ENCODE assay signal across 18 mouse cellular contexts in genomic region chr19:18033599-18033998, GRCm38 (mm10).
DNase-seq lines count a peak whose midpoint lies in the region; TF ChIP-seq lines count a peak whose summit lies in the region.
"Had no signal": no experiment of that assay in that cellular context is flagged by ENCODE, and none has a peak within 500 bp of the region (broad histone marks: within the 10 kb centered on the region; RNA-seq: fewer than 3 reads in every experiment).

No protein-coding gene starts in this region.

- H3K4me3 ChIP-seq in cortical plate, adult 2 months (ENCODE audit: insufficient read depth, low read length), result no peak overlapping the region
- H3K4me3 ChIP-seq: embryonic facial prominence, embryonic 13.5 days; embryonic facial prominence, embryonic 15.5 days; erythroblast, embryonic 14.5 days; forebrain, embryonic 10.5 days; forebrain, embryonic 12.5 days had no signal

- H3K4me1 ChIP-seq in cortical plate, adult 2 months (ENCODE audit: control insufficient read depth, insufficient read depth, low read length), result no peaks in the 10 kb centered on the region
- H3K4me1 ChIP-seq: embryonic facial prominence, embryonic 13.5 days; embryonic facial prominence, embryonic 15.5 days; forebrain, embryonic 10.5 days; forebrain, embryonic 12.5 days had no signal

- no peak for TF ChIP-seq CTCF in cortical plate, adult 2 months (IDR thresholded peaks at IDR 0.05; ENCODE audit: extremely low read depth, insufficient read depth, low read length)

- intact Hi-C loops in heart, postnatal 14 days (cut with DNase I), result no loop called here

- TF ChIP-seq POLR2A in cortical plate, adult 2 months (IDR thresholded peaks at IDR 0.05; ENCODE audit: extremely low read depth, insufficient read depth, low read length), result no peak

- DNase-seq in frontal cortex, adult 2 months (ENCODE audit: extremely low spot score in 1 of 2, low spot score in 1 of 2), result peak; percentile 11 to 42
- DNase-seq in frontal cortex, postnatal 25 days (ENCODE audit: low spot score in 2 of 2), result no peak
- peak; percentile 58 for DNase-seq in brain, adult 2 months (ENCODE audit: low read depth, low spot score)
- no peak for DNase-seq in layer of hippocampus, adult 18-20 months (ENCODE audit: low spot score in 2 of 2)
- no peak for DNase-seq in heart, postnatal 14 days
- DNase-seq: adrenal gland, postnatal 25 days; cerebellum, adult 11-12 months; cerebellum, adult 2 months; cerebellum, adult 9-10 months; cerebellum, postnatal 10 days; cerebellum, postnatal 25 days; embryo, embryonic 11 days had no signal

- peak overlapping the region; percentile 81; the same call in 1 of the 2 replicates for H3K27ac ChIP-seq in cortical plate, adult 2 months (ENCODE audit: insufficient read depth, low read length)
- H3K27ac ChIP-seq: embryonic facial prominence, embryonic 13.5 days; embryonic facial prominence, embryonic 15.5 days; forebrain, embryonic 10.5 days; forebrain, embryonic 12.5 days had no signal

Comparison
In these comparisons a context has a peak if more than half of its experiments do, and no peak if none do; other contexts are left out.
1. DNase-seq: peak in frontal cortex, adult 2 months (2 of 2) and brain, adult 2 months (single experiment); none in frontal cortex, postnatal 25 days (0 of 2), layer of hippocampus, adult 18-20 months (0 of 2) and heart, postnatal 14 days (0 of 2).